Mouse (Mus musculus) Patski (cell line): Measurements from ENCODE around the gene E330034G19Rik. TPM values are rescaled to one million over a fixed set of nuclear protein-coding genes. Genes with fewer than 3 reads are reported as not detected.
"Not testable (repeated sequence)": the region's sequence is repeated elsewhere in the genome, so short reads cannot be mapped to it uniquely, and the experiment has no call there.

Experiments
- ATAC-seq: fragments of 100-300 bp; one replicate; pipeline ENCODE4 v1.8.0; 2021
- CTCF ChIA-PET: fragments of 350-600 bp; sonication (Branson Sonifier 250); formaldehyde crosslinking; loops from one replicate; lab custom pipeline; 2022; ENCODE audit warnings: inconsistent platforms; lab: Charles Lee
- POLR2A ChIA-PET: fragments of 350-600 bp; sonication (Branson Sonifier 250); formaldehyde crosslinking; loops from one replicate; lab custom pipeline; 2022; ENCODE audit warnings: antibody characterized with exemption, inconsistent platforms; lab: Charles Lee
- DNase-seq: peaks from one replicate; pipeline ENCODE4 v3.0.0-alpha.2; 2011; ENCODE audit warnings: low read depth, low spot score
- H3K27me3 ChIP-seq: fragments of 371-371 bp; one replicate; pipeline ENCODE4 v1.5.1; 2021
- CTCF ChIP-seq: fragments of 100-300 bp; IDR thresholded peaks from one replicate; pipeline ENCODE4 v1.5.1; 2021
- in situ Hi-C: fragments of 300-500 bp; cut with MboI; formaldehyde crosslinking; loops from 3 replicates; pipeline ENCODE4 v1.11.1; 2018; ENCODE audit warnings: low pct_unique_long_range_greater_than_20kb, mixed read lengths
- polyA plus RNA-seq: library from polyadenylated mRNA; unstranded; gene quantifications from one replicate; pipeline ENCODE4 v1.2.3, GENCODE M21; 2021

E330034G19Rik gene
- polyA plus RNA-seq, 1 experiment from 2014 or later, result not detected

DNA sequence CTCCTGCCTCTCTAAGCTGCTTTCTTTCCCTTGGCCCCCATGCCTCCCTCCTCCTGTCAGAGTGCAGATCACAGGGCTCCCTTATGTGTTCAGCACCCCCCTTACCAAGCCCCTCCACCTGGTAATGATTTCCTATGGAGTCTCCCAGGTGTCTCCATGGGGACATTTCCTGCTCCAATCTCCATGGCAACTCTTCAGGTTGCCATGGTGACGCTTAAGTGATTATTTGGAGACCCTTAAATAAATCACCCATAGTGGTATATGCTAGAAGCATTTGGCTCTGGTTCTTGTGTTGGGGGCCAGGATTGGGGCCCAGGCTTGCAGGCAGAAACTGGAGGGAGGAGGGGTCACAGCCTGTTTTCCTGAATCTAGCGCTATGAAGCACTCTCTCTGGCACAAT, 30.1 kb upstream of the E330034G19Rik start:
- no peak for TF ChIP-seq CTCF
- CTCF ChIA-PET, result interaction anchor here (0.8 to 1.1 kb wide), 2 partner anchors 17 to 81 kb away, joined by 3 read pairs; partner anchors contain the start of gene Dlg5
- in situ Hi-C loops, result no loop called here
- POLR2A ChIA-PET, result no interaction called here
- DNase-seq (no peak), ATAC-seq (no peak)
- no peaks in the 10 kb centered on the region for H3K27me3 ChIP-seq

DNA sequence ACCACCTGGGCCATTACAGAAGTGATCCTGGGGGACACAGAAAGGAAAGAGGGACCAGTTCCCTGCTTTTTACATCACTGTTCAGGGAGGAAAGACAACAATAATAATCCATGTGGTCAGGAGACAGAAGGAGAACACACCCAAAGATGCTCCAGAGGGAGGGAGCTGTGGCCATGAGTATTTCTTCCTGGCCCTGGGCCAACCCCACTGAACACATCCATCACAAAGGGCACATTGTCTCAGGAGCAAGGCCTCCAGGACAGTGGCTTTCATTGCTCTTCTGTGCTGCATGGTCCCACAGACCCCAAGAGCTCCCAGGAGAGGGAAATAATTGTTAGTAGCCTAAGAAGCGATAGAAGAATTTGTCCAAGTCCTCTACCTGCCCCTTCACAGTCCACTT, 23.4 kb upstream of the E330034G19Rik start:
- DNase-seq, result no peak
- ATAC-seq, result no peak
- in situ Hi-C loops, result no loop called here
- no peaks in the 10 kb centered on the region for H3K27me3 ChIP-seq
- ChIA-PET CTCF (interaction anchor here (1.2 to 1.4 kb wide), 2 partner anchors 30 to 87 kb away, joined by 3 to 4 read pairs; no protein-coding TSS in a partner anchor), POLR2A (interaction anchor here (0.5 kb wide), 1 partner anchor 46 kb away, joined by 4 read pairs; no protein-coding TSS in a partner anchor)
- no peak for TF ChIP-seq CTCF

DNA sequence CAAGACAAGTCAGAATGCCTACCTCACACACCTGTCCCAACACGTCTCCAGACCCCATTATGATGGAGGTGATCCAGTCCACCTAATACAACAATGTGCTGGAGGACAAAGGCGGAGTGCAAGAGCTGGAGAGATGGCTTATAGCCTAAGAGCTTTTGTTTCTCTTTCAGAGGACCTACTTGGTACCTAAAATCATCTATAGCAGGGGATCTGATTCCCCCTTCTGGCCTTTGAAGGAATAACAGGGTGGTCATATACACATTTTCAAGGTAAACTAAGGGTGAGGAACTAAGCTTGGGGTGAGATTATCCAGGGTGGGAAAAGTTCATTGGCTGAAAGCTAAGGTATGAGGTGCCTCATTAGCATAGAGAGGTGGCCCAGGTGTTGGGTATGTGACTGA, 19.4 kb upstream of the E330034G19Rik start:
- POLR2A ChIA-PET, result no interaction called here
- peaks cover 13% of the 10 kb centered on the region for H3K27me3 ChIP-seq
- CTCF ChIA-PET, result interaction anchor here (0.6 to 3.5 kb wide), 14 partner anchors 20 to 206 kb away, joined by 3 to 15 read pairs (median 4); partner anchors contain the start of gene Dlg5
- no peak for DNase-seq
- ATAC-seq, result no peak
- peak; percentile 64 for TF ChIP-seq CTCF
- in situ Hi-C loops, result loop anchor here (5.0 to 10.0 kb wide), 3 partner anchors 96 to 699 kb away; no protein-coding TSS in a partner anchor

DNA sequence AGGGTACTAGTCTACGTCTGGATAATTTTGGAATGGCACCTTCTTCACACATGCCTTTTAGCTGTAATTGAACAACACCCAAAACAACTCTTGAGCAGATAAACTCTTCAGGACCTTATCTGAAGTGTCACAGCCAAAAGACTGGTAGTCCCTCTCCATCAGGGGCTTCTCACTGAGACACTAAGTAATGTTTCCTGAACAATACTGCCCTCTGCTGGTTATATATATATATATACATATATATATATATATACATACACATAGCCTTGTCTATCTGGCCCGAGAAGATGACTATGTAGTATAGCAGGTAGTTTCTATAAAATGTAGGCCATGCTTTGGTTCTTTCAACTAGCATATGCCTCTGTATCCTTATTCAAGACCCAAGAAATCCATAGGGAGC, 17.5 kb upstream of the E330034G19Rik start:
- in situ Hi-C loops, result loop anchor here (10.0 kb wide), 1 partner anchor 701 kb away; no protein-coding TSS in a partner anchor
- POLR2A ChIA-PET, result no interaction called here
- TF ChIP-seq CTCF, result no peak
- DNase-seq (no peak), ATAC-seq (no peak)
- peaks cover 17% of the 10 kb centered on the region for H3K27me3 ChIP-seq
- CTCF ChIA-PET, result interaction anchor here (1.3 to 3.5 kb wide), 5 partner anchors 93 to 207 kb away, joined by 3 to 15 read pairs (median 4); no protein-coding TSS in a partner anchor

DNA sequence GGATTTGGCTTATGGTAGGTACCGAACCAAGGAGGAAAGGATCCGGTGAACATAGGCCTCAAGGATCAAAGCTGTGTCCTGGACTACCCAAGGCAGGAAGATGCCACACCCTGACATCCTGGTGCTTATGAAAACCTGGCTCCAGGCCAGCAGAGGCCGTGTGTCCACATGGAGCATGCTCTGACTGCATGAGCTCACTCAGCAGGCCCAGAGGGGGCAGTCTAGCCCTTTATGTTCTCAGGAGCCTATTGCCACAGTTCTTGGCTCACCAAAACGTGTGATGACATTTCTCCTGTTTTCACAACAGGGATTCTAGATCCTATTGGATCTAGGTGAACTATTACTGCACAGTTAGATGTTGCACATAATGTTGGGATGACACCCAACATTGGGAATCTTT, 11.7 kb upstream of the E330034G19Rik start:
- DNase-seq, result no peak
- ATAC-seq, result no peak
- CTCF ChIA-PET, result no interaction called here
- in situ Hi-C loops, result no loop called here
- TF ChIP-seq CTCF, result no peak
- H3K27me3 ChIP-seq, result peaks cover 29% of the 10 kb centered on the region
- POLR2A ChIA-PET, result no interaction called here

DNA sequence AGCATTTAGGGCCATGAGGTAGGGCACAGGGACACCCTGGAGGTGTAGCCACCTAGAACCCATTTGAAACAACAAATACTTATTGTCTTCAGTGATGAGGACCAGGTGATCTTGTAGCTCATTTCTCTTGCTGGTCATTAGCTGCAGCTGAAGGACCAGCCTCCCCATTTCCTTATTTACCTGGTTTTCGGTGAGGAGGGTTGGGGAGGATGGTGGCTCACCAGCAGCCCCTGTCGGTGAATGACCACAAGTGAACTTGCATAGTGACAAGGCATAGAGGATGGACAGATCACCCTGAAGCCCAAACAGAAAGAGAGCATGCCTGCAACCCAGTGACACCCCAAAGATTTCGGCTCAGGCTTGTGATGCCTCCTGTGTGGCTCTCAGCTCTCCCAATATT, 10.7 kb upstream of the E330034G19Rik start:
- ChIA-PET CTCF (no interaction called here), POLR2A (no interaction called here)
- H3K27me3 ChIP-seq, result peaks cover 22% of the 10 kb centered on the region
- in situ Hi-C loops, result no loop called here
- no peak for ATAC-seq
- TF ChIP-seq CTCF, result no peak
- DNase-seq, result no peak

DNA sequence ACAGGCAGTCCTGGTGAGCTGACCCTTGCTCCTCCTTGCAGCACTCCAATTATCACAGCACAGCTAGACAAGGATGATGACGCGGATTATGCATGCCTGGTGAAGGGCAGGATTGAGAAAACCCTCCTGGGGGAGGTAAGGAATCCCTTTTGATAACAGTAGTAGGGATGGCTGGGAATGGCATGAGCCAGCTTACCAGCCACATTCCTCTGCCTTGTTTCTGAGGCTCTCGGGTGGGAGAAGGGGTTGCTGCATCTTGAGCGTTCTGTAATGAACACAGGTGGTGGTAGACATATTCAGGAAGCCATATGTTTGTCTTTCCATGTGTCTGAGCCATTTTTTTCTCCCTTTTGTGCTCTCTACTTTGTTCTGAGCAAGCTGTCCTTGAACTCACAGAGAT, 6.9 kb upstream of the E330034G19Rik start:
- ATAC-seq (no peak), DNase-seq (no peak)
- ChIA-PET CTCF (no interaction called here), POLR2A (no interaction called here)
- in situ Hi-C loops, result loop anchor here (5.0 kb wide), 1 partner anchor 171 kb away; no protein-coding TSS in a partner anchor
- H3K27me3 ChIP-seq, result peaks cover 23% of the 10 kb centered on the region
- TF ChIP-seq CTCF, result no peak

DNA sequence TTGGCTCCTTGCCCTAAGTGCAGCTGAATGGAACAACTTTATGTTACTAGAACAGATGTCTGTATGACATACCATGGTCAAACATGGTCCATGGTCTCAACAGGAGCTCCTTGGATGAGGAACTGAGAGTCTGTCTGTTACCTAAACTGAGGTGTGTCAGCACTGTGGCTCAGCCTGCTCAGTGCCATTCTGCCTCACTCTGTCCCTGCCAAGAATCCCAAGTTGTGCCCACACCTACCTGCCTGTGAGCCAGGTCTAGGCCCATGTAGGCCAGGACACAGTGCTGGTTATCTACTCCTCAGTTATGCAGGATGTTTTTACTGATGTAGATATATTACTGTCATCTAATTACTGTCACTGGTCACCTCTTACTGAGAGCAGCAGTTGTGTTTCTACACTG, 2.3 kb upstream of the E330034G19Rik start:
- ChIA-PET POLR2A (no interaction called here), CTCF (no interaction called here)
- ATAC-seq, result no peak
- DNase-seq, result no peak
- peaks cover 15% of the 10 kb centered on the region for H3K27me3 ChIP-seq
- in situ Hi-C loops, result no loop called here
- TF ChIP-seq CTCF, result no peak

DNA sequence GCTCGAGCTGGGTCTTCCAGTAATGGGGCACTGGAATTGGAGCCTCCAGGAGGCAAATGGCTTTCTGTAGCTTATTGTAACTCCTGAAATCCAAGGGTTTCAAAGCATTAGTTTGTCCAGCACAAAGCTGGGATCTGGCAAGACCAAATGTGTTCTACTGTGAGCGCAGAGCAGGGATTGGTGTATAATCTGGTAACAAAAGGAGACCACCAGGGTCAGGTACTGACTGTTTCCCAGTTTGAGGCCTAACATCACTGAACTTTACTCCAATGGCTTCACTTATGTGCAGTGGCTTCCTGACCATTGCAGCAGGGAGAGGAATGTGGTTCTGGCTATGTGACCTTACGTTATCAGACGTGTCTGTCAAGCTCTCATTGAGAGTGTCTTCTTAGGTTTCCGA, 617 bp downstream of the E330034G19Rik start:
- no peak for TF ChIP-seq CTCF
- no peak for DNase-seq
- POLR2A ChIA-PET, result no interaction called here
- ATAC-seq, result no peak
- CTCF ChIA-PET, result no interaction called here
- in situ Hi-C loops, result no loop called here
- H3K27me3 ChIP-seq, result peaks cover 24% of the 10 kb centered on the region

DNA sequence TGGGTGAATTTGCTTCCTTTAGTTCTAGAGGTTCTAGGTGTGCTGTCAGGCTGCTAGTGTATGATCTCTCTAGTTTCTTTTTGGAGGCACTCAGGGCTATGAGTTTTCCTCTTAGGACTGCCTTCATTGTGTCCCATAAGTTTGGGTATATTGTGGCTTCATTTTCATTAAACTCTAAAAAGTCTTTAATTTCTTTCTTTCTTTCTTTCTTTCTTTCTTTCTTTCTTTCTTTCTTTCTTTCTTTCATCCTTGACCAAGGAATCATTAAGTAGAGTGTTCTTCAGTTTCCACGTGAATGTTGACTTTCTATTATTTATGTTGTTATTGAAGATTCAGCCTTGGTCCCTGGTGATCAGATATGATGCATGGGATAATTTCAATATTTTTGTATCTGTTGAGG, 9.1 kb downstream of the E330034G19Rik start:
- in situ Hi-C loops, ATAC-seq, POLR2A ChIA-PET, CTCF ChIA-PET, DNase-seq: not testable (repeated sequence)
- peaks cover 13% of the 10 kb centered on the region for H3K27me3 ChIP-seq

DNA sequence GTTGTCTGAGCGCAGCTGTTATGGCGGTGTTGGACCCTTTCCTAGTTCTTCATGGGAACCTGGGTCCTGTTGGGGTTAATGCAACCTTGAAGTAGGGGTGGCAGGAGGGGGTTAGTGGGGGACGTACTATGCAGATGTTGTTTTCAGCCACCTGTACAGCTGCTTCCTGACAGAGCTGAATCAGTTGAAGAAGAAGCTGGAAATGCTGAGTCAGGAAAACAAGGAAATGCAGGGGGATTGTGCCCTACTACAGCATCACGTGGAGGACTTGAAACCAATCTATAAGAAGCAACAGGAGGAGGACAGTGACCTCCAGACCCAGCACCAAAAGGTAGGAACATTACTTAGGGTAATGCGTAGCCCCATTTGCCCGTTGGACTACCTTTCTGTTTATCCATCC, 13.7 kb downstream of the E330034G19Rik start:
- DNase-seq (no peak), ATAC-seq (no peak)
- in situ Hi-C loops, result no loop called here
- ChIA-PET CTCF (no interaction called here), POLR2A (no interaction called here)
- H3K27me3 ChIP-seq, result peaks cover 11% of the 10 kb centered on the region
- no peak for TF ChIP-seq CTCF

DNA sequence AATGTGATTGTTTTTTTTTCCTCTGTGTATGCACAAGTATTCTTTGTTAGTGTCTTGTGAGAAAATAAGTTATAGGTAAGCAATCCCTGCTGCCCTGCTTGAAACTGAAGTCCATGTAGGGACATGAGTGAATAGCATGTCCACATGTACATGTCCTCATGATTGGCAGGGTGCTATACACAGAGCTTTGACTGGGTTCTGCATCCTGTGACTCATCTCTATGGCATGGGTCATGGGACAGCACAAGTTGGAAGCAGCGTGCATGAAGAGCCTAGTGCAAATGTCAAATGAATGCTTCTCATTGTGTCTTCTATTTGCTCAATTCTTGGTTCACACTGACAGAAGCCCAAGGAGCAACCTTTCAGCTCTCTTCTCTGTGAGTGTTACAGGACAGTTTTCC, 14.1 kb downstream of the E330034G19Rik start:
- TF ChIP-seq CTCF, result no peak
- H3K27me3 ChIP-seq, result peaks cover 11% of the 10 kb centered on the region
- ChIA-PET POLR2A (no interaction called here), CTCF (no interaction called here)
- in situ Hi-C loops, result no loop called here
- ATAC-seq (no peak), DNase-seq (no peak)
